Mouse (Mus musculus) kidney, adult 2 months (tissue): Measurements from ENCODE around the gene Tfap2b. TPM values are rescaled to one million over a fixed set of nuclear protein-coding genes. Genes with fewer than 3 reads are reported as not detected.
A peak's percentile ranks its signal among the peaks of the same experiment; 100 is the strongest.

Source experiments
- DNase-seq: peaks from one replicate; pipeline ENCODE4 v3.0.0; 2021
- H3K27ac ChIP-seq: fragments of 200-500 bp; 2 replicates; pipeline ENCODE4 v1.5.1; 2012; ENCODE audit warnings: low read depth, low read length, control low read depth, inconsistent platforms; ENCODE audit not compliant: insufficient read depth
- H3K27me3 ChIP-seq: fragments of 200-500 bp; replicated peaks from 2 replicates; pipeline ENCODE4 v1.6.1; 2012; ENCODE audit warnings: mild to moderate bottlenecking, moderate library complexity, low read length, inconsistent platforms; ENCODE audit not compliant: control insufficient read depth, insufficient read depth
- H3K36me3 ChIP-seq: fragments of 200-500 bp; 2 replicates; pipeline ENCODE4 v1.6.1; 2012; ENCODE audit warnings: mild to moderate bottlenecking, moderate library complexity, low read length, inconsistent platforms; ENCODE audit not compliant: control insufficient read depth, insufficient read depth
- H3K4me1 ChIP-seq: fragments of 200-500 bp; 2 replicates; pipeline ENCODE4 v1.6.1; 2011; ENCODE audit warnings: low read length; ENCODE audit not compliant: control insufficient read depth, insufficient read depth
- H3K4me3 ChIP-seq: fragments of 200-500 bp; 2 replicates; pipeline ENCODE4 v1.5.1; 2011; ENCODE audit warnings: mild to moderate bottlenecking, low read depth, low read length, control low read depth; ENCODE audit not compliant: insufficient read depth
- CTCF ChIP-seq: fragments of 200-500 bp; conservative IDR thresholded peaks from 2 replicates; pipeline ENCODE4 v1.5.1; 2011; ENCODE audit warnings: low read depth, mild to moderate bottlenecking, control low read depth, low read length, moderate library complexity, mixed read lengths; ENCODE audit not compliant: insufficient read depth, insufficient read length
- POLR2A ChIP-seq: fragments of 200-500 bp; IDR thresholded peaks from one replicate; pipeline ENCODE4 v1.6.1; 2011; ENCODE audit warnings: low read depth, low read length, control low read depth
- WGBS: fragments of 180-500 bp; shearing (Covaris S2); methylation state at CpG from one replicate; pipeline ENCODE4 v1.1.7; 2018; 5-methylcytosine and 5-hydroxymethylcytosine counted together
- polyA plus RNA-seq: library from polyadenylated mRNA; depleted of rRNA; stranded (reverse); fragments of >200 nt; gene quantifications from 2 replicates; pipeline ENCODE4 v1.2.3, GENCODE M21; 2012

The Tfap2b gene
- polyA plus RNA-seq, 1 experiment, result 36.0 TPM

- no peaks in the 10 kb centered on the region for H3K4me1 ChIP-seq
- no peak overlapping the region for H3K4me3 ChIP-seq
- H3K27ac ChIP-seq, result no peak overlapping the region; the same call in 1 of the 2 replicates
- TF ChIP-seq CTCF (no peak), POLR2A (no peak)
- DNase-seq, result no peak
- WGBS, result 9% methylated on average over 16 of the region's 16 CpGs
- H3K36me3 ChIP-seq, result no peaks in the 10 kb centered on the region; the same call in 1 of the 2 replicates
- H3K27me3 ChIP-seq, result peaks cover 2% of the 10 kb centered on the region; the same call in 1 of the 2 replicates
Observed at GRCm38 (mm10) chr1:19231574-19232080, 22.9 kb downstream of the Tfap2b start.

GRCm38 (mm10) chr1:19232743-19233142 is 24.0 kb downstream of the Tfap2b start:
- WGBS, result 7% methylated on average over 1 of the region's 1 CpGs
- H3K27ac ChIP-seq, result no peak overlapping the region
- peaks cover 2% of the 10 kb centered on the region for H3K27me3 ChIP-seq

GRCm38 (mm10) chr1:19233857-19234256 is 25.1 kb downstream of the Tfap2b start:
- no peak overlapping the region for H3K27ac ChIP-seq
- no peak for DNase-seq
- peaks cover 3% of the 10 kb centered on the region for H3K27me3 ChIP-seq
- 15% methylated on average over 19 of the region's 19 CpGs for WGBS
- no peaks in the 10 kb centered on the region; the same call in 1 of the 2 replicates for H3K36me3 ChIP-seq
- no peaks in the 10 kb centered on the region for H3K4me1 ChIP-seq
- no peak overlapping the region for H3K4me3 ChIP-seq
- TF ChIP-seq CTCF, result no peak
- no peak for TF ChIP-seq POLR2A

More at GRCm38 (mm10) chr1:19232743-19233142, 24.0 kb downstream of the Tfap2b start:
- TF ChIP-seq POLR2A (no peak), CTCF (no peak)
- H3K36me3 ChIP-seq, result no peaks in the 10 kb centered on the region; the same call in 1 of the 2 replicates
- H3K4me1 ChIP-seq, result no peaks in the 10 kb centered on the region
- DNase-seq, result no peak
- no peak overlapping the region for H3K4me3 ChIP-seq

GRCm38 (mm10) chr1:19234432-19235205 is 25.9 kb downstream of the Tfap2b start:
- Histone ChIP-seq H3K27ac (no peak overlapping the region), H3K4me3 (no peak overlapping the region), H3K27me3 (peaks cover 3% of the 10 kb centered on the region), H3K36me3 (no peaks in the 10 kb centered on the region; the same call in 1 of the 2 replicates), H3K4me1 (no peaks in the 10 kb centered on the region)
- WGBS, result 12% methylated on average over 31 of the region's 31 CpGs
- TF ChIP-seq POLR2A, result no peak
- TF ChIP-seq CTCF, result no peak
- DNase-seq, result no peak

GRCm38 (mm10) chr1:19236051-19236450 is 27.3 kb downstream of the Tfap2b start:
- Histone ChIP-seq H3K4me1 (no peaks in the 10 kb centered on the region), H3K4me3 (no peak overlapping the region), H3K36me3 (no peaks in the 10 kb centered on the region; the same call in 1 of the 2 replicates), H3K27me3 (peaks cover 3% of the 10 kb centered on the region), H3K27ac (0 out of 2 replicates have a peak overlapping the region, but pooled peaks have one; percentile 62)
- TF ChIP-seq CTCF, result no peak
- TF ChIP-seq POLR2A, result no peak
- 15% methylated on average over 5 of the region's 5 CpGs for WGBS
- no peak for DNase-seq

GRCm38 (mm10) chr1:19236591-19236990 is 27.9 kb downstream of the Tfap2b start:
- WGBS, result 9% methylated on average over 21 of the region's 21 CpGs
- H3K4me1 ChIP-seq, result no peaks in the 10 kb centered on the region
- peak overlapping the region; percentile 62; the same call in 1 of the 2 replicates for H3K27ac ChIP-seq
- TF ChIP-seq POLR2A (no peak), CTCF (no peak)
- no peaks in the 10 kb centered on the region; the same call in 1 of the 2 replicates for H3K36me3 ChIP-seq
- DNase-seq, result no peak
- no peak overlapping the region for H3K4me3 ChIP-seq
- peaks cover 3% of the 10 kb centered on the region for H3K27me3 ChIP-seq

- no peaks in the 10 kb centered on the region; the same call in 1 of the 2 replicates for H3K36me3 ChIP-seq
- TF ChIP-seq POLR2A (no peak), CTCF (no peak)
- 19% methylated on average over 9 of the region's 9 CpGs for WGBS
- H3K27me3 ChIP-seq, result peaks cover 3% of the 10 kb centered on the region
- H3K4me3 ChIP-seq, result no peak overlapping the region
- no peaks in the 10 kb centered on the region for H3K4me1 ChIP-seq
- H3K27ac ChIP-seq, result no peak overlapping the region
- DNase-seq, result no peak
Observed at GRCm38 (mm10) chr1:19237061-19237460, 28.3 kb downstream of the Tfap2b start.
